Mouse (Mus musculus) kidney, embryonic 16.5 days (tissue): ENCODE results near the gene D11Wsu47e. TPM values are rescaled to one million over a fixed set of nuclear protein-coding genes. Genes with fewer than 3 reads are reported as not detected.

Experiments
- ATAC-seq: fragments of 200-750 bp; cut with Nextera tagmentation; 2 replicates; pipeline ENCODE4 v1.8.0; 2017; ENCODE audit warnings: moderate TSS enrichment; ENCODE audit not compliant: low FRiP score, low TSS enrichment
- H3K27ac ChIP-seq: fragments of 300-500 bp; sonication (generic); 2 replicates; pipeline ENCODE4 v1.5.1; 2014; ENCODE audit warnings: low read length
- H3K27me3 ChIP-seq: fragments of 300-500 bp; sonication (generic); 2 replicates; pipeline ENCODE4 v1.6.1; 2014; ENCODE audit warnings: low read length, control low read depth, mixed read lengths; ENCODE audit not compliant: insufficient read depth
- H3K36me3 ChIP-seq: fragments of 300-500 bp; sonication (generic); 2 replicates; pipeline ENCODE4 v1.6.1; 2014; ENCODE audit warnings: low read length, control low read depth, mixed read lengths; ENCODE audit not compliant: insufficient read depth
- H3K4me1 ChIP-seq: fragments of 300-500 bp; sonication (generic); 2 replicates; pipeline ENCODE4 v1.6.1; 2014; ENCODE audit warnings: low read length, control low read depth, mixed read lengths; ENCODE audit not compliant: insufficient read depth
- H3K4me2 ChIP-seq: fragments of 300-500 bp; sonication (generic); replicated peaks from 2 replicates; pipeline ENCODE4 v1.6.1; 2014; ENCODE audit warnings: low read depth, low read length
- H3K4me3 ChIP-seq: fragments of 300-500 bp; sonication (generic); 2 replicates; pipeline ENCODE4 v1.5.1; 2014; ENCODE audit warnings: mild to moderate bottlenecking, low read length
- H3K9ac ChIP-seq: fragments of 300-500 bp; sonication (generic); replicated peaks from 2 replicates; pipeline ENCODE4 v1.6.1; 2014; ENCODE audit warnings: low read length
- H3K9me3 ChIP-seq: fragments of 300-500 bp; sonication (generic); 2 replicates; pipeline ENCODE4 v1.6.1; 2016; ENCODE audit warnings: low read length, control low read depth
- WGBS: fragments of 180-500 bp; shearing (Covaris S2); extraction: QIAGEN DNeasy Blood & Tissue Kit; methylation state at CpG from one replicate; pipeline ENCODE4 v1.1.7; 2014; 5-methylcytosine and 5-hydroxymethylcytosine counted together
- polyA plus RNA-seq: library from polyadenylated mRNA; unstranded; fragments of >200 nt; fragmentation: Nextera tagmentation; extraction: Ambion mirVana; gene quantifications from 2 replicates; pipeline ENCODE4 v1.2.1, GENCODE M21; 2015

The D11Wsu47e gene
- polyA plus RNA-seq, 1 experiment from 2014 or later, result 23.7 TPM

GRCm38 (mm10) chr11:113676847-113677246 lies 7.4 kb upstream of the D11Wsu47e start:
- H3K36me3 ChIP-seq, result peaks cover 25% of the 10 kb centered on the region
- no peaks in the 10 kb centered on the region for H3K9me3 ChIP-seq
- no peak for ATAC-seq
- no peak overlapping the region for H3K9ac ChIP-seq
- no peak overlapping the region for H3K4me2 ChIP-seq
- WGBS, result 80% methylated on average over 2 of the region's 2 CpGs
- H3K27ac ChIP-seq, result no peak overlapping the region
- H3K27me3 ChIP-seq, result no peaks in the 10 kb centered on the region
- no peak overlapping the region for H3K4me3 ChIP-seq
- H3K4me1 ChIP-seq, result peaks cover 8% of the 10 kb centered on the region; the same call in 1 of the 2 replicates

- no peaks in the 10 kb centered on the region for H3K9me3 ChIP-seq
- H3K9ac ChIP-seq, result no peak overlapping the region
- no peak overlapping the region for H3K4me3 ChIP-seq
- no peak overlapping the region for H3K27ac ChIP-seq
- H3K4me1 ChIP-seq, result peaks cover 13% of the 10 kb centered on the region
- H3K27me3 ChIP-seq, result no peaks in the 10 kb centered on the region
- no peak overlapping the region for H3K4me2 ChIP-seq
- 96% methylated on average over 2 of the region's 2 CpGs for WGBS
- H3K36me3 ChIP-seq, result peaks cover 22% of the 10 kb centered on the region
- ATAC-seq, result no peak
Observed at GRCm38 (mm10) chr11:113677378-113677777, 6.8 kb upstream of the D11Wsu47e start.

GRCm38 (mm10) chr11:113678373-113678772 lies 5.8 kb upstream of the D11Wsu47e start:
- WGBS, result 79% methylated on average over 8 of the region's 8 CpGs
- Histone ChIP-seq H3K4me3 (no peak overlapping the region), H3K36me3 (peaks cover 15% of the 10 kb centered on the region), H3K27me3 (no peaks in the 10 kb centered on the region), H3K27ac (no peak overlapping the region), H3K9me3 (no peaks in the 10 kb centered on the region), H3K9ac (no peak overlapping the region), H3K4me1 (peaks cover 17% of the 10 kb centered on the region), H3K4me2 (no peak overlapping the region)
- ATAC-seq, result 0 out of 2 replicates have a peak, but pooled peaks have one; percentile 28

- H3K27ac ChIP-seq, result no peak overlapping the region
- H3K4me3 ChIP-seq, result no peak overlapping the region
- peaks cover 9% of the 10 kb centered on the region for H3K36me3 ChIP-seq
- H3K27me3 ChIP-seq, result no peaks in the 10 kb centered on the region
- no peak overlapping the region for H3K9ac ChIP-seq
- H3K4me1 ChIP-seq, result peaks cover 28% of the 10 kb centered on the region
- H3K9me3 ChIP-seq, result no peaks in the 10 kb centered on the region
- WGBS, result 75% methylated on average over 2 of the region's 2 CpGs
- no peak overlapping the region for H3K4me2 ChIP-seq
- no peak for ATAC-seq
Observed at GRCm38 (mm10) chr11:113680954-113681353, 3.3 kb upstream of the D11Wsu47e start.

- no peak overlapping the region for H3K27ac ChIP-seq
- no peak for ATAC-seq
- no peak overlapping the region for H3K9ac ChIP-seq
- H3K4me3 ChIP-seq, result no peak overlapping the region
- H3K36me3 ChIP-seq, result peaks cover 1% of the 10 kb centered on the region; the same call in 1 of the 2 replicates
- H3K27me3 ChIP-seq, result no peaks in the 10 kb centered on the region
- H3K4me1 ChIP-seq, result peaks cover 32% of the 10 kb centered on the region
- peak overlapping the region; percentile 67; the same call in 1 of the 2 replicates for H3K4me2 ChIP-seq
- H3K9me3 ChIP-seq, result no peaks in the 10 kb centered on the region
Observed at GRCm38 (mm10) chr11:113681979-113682378, 2.2 kb upstream of the D11Wsu47e start.

- Histone ChIP-seq H3K4me3 (peak overlapping the region; percentile 98), H3K27ac (peak overlapping the region; percentile 97), H3K4me2 (peak overlapping the region; percentile 67), H3K9me3 (no peaks in the 10 kb centered on the region), H3K36me3 (peaks cover 5% of the 10 kb centered on the region), H3K9ac (peak overlapping the region; percentile 94), H3K4me1 (peaks cover 34% of the 10 kb centered on the region), H3K27me3 (no peaks in the 10 kb centered on the region)
- WGBS, result 1% methylated on average over 37 of the region's 38 CpGs
- peak; percentile 46 for ATAC-seq
Observed at GRCm38 (mm10) chr11:113682897-113683626, 1.1 kb upstream of the D11Wsu47e start.

- Histone ChIP-seq H3K36me3 (peaks cover 11% of the 10 kb centered on the region), H3K4me3 (peak overlapping the region; percentile 98), H3K4me2 (peak overlapping the region; percentile 67), H3K27me3 (no peaks in the 10 kb centered on the region), H3K9ac (peak overlapping the region; percentile 94), H3K27ac (peak overlapping the region; percentile 97), H3K9me3 (no peaks in the 10 kb centered on the region), H3K4me1 (peaks cover 34% of the 10 kb centered on the region)
- WGBS, result 0% methylated on average over 17 of the region's 38 CpGs
- peak; percentile 75 for ATAC-seq
Observed at GRCm38 (mm10) chr11:113683627-113683956, 620 bp upstream of the D11Wsu47e start.

GRCm38 (mm10) chr11:113684707-113685426 lies 655 bp downstream of the D11Wsu47e start:
- ATAC-seq, result no peak
- Histone ChIP-seq H3K4me2 (peak overlapping the region; percentile 84), H3K27ac (peak overlapping the region; percentile 97), H3K4me3 (peak overlapping the region; percentile 98), H3K27me3 (no peaks in the 10 kb centered on the region), H3K9ac (peak overlapping the region; percentile 94), H3K36me3 (peaks cover 23% of the 10 kb centered on the region), H3K4me1 (peaks cover 34% of the 10 kb centered on the region), H3K9me3 (no peaks in the 10 kb centered on the region)
- 41% methylated on average over 25 of the region's 25 CpGs for WGBS

- H3K27ac ChIP-seq, result no peak overlapping the region
- ATAC-seq, result no peak
Observed at GRCm38 (mm10) chr11:113687031-113687430, 2.8 kb downstream of the D11Wsu47e start.

GRCm38 (mm10) chr11:113690506-113690905 lies 6.3 kb downstream of the D11Wsu47e start:
- WGBS, result 84% methylated on average over 12 of the region's 12 CpGs
- no peak overlapping the region for H3K27ac ChIP-seq
- H3K4me3 ChIP-seq, result no peak overlapping the region
- no peaks in the 10 kb centered on the region for H3K27me3 ChIP-seq
- H3K9me3 ChIP-seq, result peaks cover 4% of the 10 kb centered on the region; the same call in 1 of the 2 replicates
- peaks cover 49% of the 10 kb centered on the region for H3K36me3 ChIP-seq
- no peak for ATAC-seq
- no peak overlapping the region for H3K9ac ChIP-seq
- H3K4me2 ChIP-seq, result no peak overlapping the region
- peaks cover 9% of the 10 kb centered on the region for H3K4me1 ChIP-seq

More at GRCm38 (mm10) chr11:113687031-113687430, 2.8 kb downstream of the D11Wsu47e start:
- Histone ChIP-seq H3K9ac (no peak overlapping the region), H3K9me3 (no peaks in the 10 kb centered on the region), H3K36me3 (peaks cover 30% of the 10 kb centered on the region), H3K4me2 (no peak overlapping the region), H3K27me3 (no peaks in the 10 kb centered on the region), H3K4me3 (no peak overlapping the region), H3K4me1 (peaks cover 25% of the 10 kb centered on the region)
- WGBS, result 54% methylated on average over 2 of the region's 2 CpGs
